8 mouse cellular contexts compared by ENCODE assay signal in genomic region chr12:12401051-12401465, GRCm38 (mm10).
A peak's percentile ranks its signal among the peaks of the same experiment; 100 is the strongest.
DNase-seq lines count a peak whose midpoint lies in the region; ATAC-seq lines count a peak whose summit lies in the region.

No protein-coding gene starts in this region.

- H3K27me3 ChIP-seq in intestine, embryonic 16.5 days (replicated peaks; ENCODE audit: control insufficient read depth, insufficient read depth, low read length): no peaks in the 10 kb centered on the region
- no peaks in the 10 kb centered on the region for H3K27me3 ChIP-seq in midbrain, embryonic 11.5 days (ENCODE audit: control insufficient read depth, insufficient read depth, low read length)
- H3K27me3 ChIP-seq in splenic B cell, adult 2 months (ENCODE audit: control insufficient read depth, insufficient read depth, low read length, poor library complexity, severe bottlenecking): no peaks in the 10 kb centered on the region

- intact Hi-C loops in left cerebral cortex, postnatal 25 days (cut with DNase I): no loop called here

- peaks cover 3% of the 10 kb centered on the region for H3K4me1 ChIP-seq in intestine, embryonic 16.5 days (ENCODE audit: control insufficient read depth, insufficient read depth, low read length)
- no peaks in the 10 kb centered on the region for H3K4me1 ChIP-seq in midbrain, embryonic 11.5 days (ENCODE audit: control insufficient read depth, insufficient read depth, low read length)

- no peak overlapping the region for H3K27ac ChIP-seq in intestine, embryonic 16.5 days (ENCODE audit: low read length)
- H3K27ac ChIP-seq in midbrain, embryonic 11.5 days (ENCODE audit: low read depth, low read length): no peak overlapping the region

- WGBS in intestine, embryonic 16.5 days: 44% methylated on average over 9 of the region's 9 CpGs
- 57% methylated on average over 9 of the region's 9 CpGs for WGBS in midbrain, embryonic 11.5 days

- peak; percentile 62; the same call in 1 of the 2 replicates for ATAC-seq in intestine, embryonic 16.5 days
- no peak for ATAC-seq in midbrain, embryonic 11.5 days (ENCODE audit: low FRiP score)

- H3K4me2 ChIP-seq in intestine, embryonic 16.5 days (ENCODE audit: low read depth, low read length): peak overlapping the region; percentile 50
- H3K4me2 ChIP-seq in midbrain, embryonic 11.5 days: no peak overlapping the region

- H3K9me3 ChIP-seq in intestine, embryonic 16.5 days (ENCODE audit: control insufficient read depth, low read length): no peaks in the 10 kb centered on the region
- no peaks in the 10 kb centered on the region for H3K9me3 ChIP-seq in midbrain, embryonic 11.5 days (ENCODE audit: control insufficient read depth, low read length)

- no peak overlapping the region for H3K9ac ChIP-seq in intestine, embryonic 16.5 days (ENCODE audit: low read depth, low read length)
- no peak overlapping the region for H3K9ac ChIP-seq in midbrain, embryonic 11.5 days (ENCODE audit: low read length)

- H3K4me3 ChIP-seq in intestine, embryonic 16.5 days (ENCODE audit: low read length): peak overlapping the region; percentile 24; the same call in 1 of the 2 replicates
- H3K4me3 ChIP-seq in midbrain, embryonic 11.5 days (ENCODE audit: low read depth, low read length): no peak overlapping the region

- peak; percentile 19 for DNase-seq in spleen, adult 12 weeks (ENCODE audit: low spot score)
- no peak for DNase-seq in spleen, postnatal 14 days (ENCODE audit: low spot score in 2 of 2)
- peak; percentile 37 for DNase-seq in embryo, embryonic 9.5 days (ENCODE audit: extremely low spot score)
- peak; percentile 96 for DNase-seq in heart, adult 11 months
- DNase-seq in left cerebral cortex, postnatal 25 days (ENCODE audit: low spot score in 2 of 2): peak; percentile 35 to 52
- peak; percentile 92 for DNase-seq in midbrain, embryonic 11.5 days (ENCODE audit: low spot score, missing footprints)
- peak; percentile 47 for DNase-seq in splenic B cell, adult 2 months (ENCODE audit: low read depth, low spot score)

- no peaks in the 10 kb centered on the region for H3K36me3 ChIP-seq in intestine, embryonic 16.5 days (ENCODE audit: control insufficient read depth, insufficient read depth, low read length)
- no peaks in the 10 kb centered on the region for H3K36me3 ChIP-seq in midbrain, embryonic 11.5 days (ENCODE audit: control insufficient read depth, insufficient read depth, low read length)
- no peaks in the 10 kb centered on the region for H3K36me3 ChIP-seq in splenic B cell, adult 2 months (ENCODE audit: control insufficient read depth, insufficient read depth, low read length, poor library complexity, severe bottlenecking)

Comparison
In these comparisons a context has a peak if more than half of its experiments do, and no peak if none do; other contexts are left out.
1. DNase-seq: peak in spleen, adult 12 weeks (single experiment), embryo, embryonic 9.5 days (single experiment), heart, adult 11 months (single experiment), left cerebral cortex, postnatal 25 days (2 of 2), midbrain, embryonic 11.5 days (single experiment) and splenic B cell, adult 2 months (single experiment); none in spleen, postnatal 14 days (0 of 2).